Comparison of ENCODE assay signal across 28 mouse cellular contexts in the genomic region with DNA sequence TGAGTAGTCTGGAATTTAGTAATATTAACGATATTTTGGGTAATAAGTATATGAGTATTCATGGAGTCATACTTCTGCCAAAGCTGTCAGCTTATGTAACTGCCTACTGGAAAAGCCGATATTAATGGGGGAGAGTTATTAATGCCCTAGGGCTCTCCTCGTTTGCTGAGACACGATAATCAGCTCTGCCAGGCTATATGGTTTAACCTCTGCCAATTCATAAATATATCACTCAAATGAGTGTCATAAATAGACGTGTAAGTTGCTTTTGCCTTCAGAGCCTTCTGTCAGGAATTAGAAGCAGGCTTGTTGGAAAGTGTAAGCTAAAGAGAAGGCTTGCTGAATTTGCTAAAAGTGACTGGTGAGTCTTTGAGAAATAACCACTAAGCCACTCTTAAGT.
DNase-seq lines count a peak whose midpoint lies in the region; ATAC-seq and TF ChIP-seq lines count a peak whose summit lies in the region.
"Had no signal": no experiment of that assay in that cellular context is flagged by ENCODE, and none has a peak within 500 bp of the region (broad histone marks: within the 10 kb centered on the region; RNA-seq: fewer than 3 reads in every experiment).

No protein-coding gene starts in this region.

- H3K4me1 ChIP-seq in hindbrain, embryonic 16.5 days (ENCODE audit: control insufficient read depth, insufficient read depth, low read depth, low read length), result no peaks in the 10 kb centered on the region
- no peaks in the 10 kb centered on the region for H3K4me1 ChIP-seq in hindbrain, embryonic 14.5 days (replicated peaks; ENCODE audit: control insufficient read depth, insufficient read depth, low read length)
- H3K4me1 ChIP-seq: embryonic facial prominence, embryonic 12.5 days; hindbrain, embryonic 13.5 days; kidney, embryonic 15.5 days; limb, embryonic 13.5 days; lung, embryonic 15.5 days had no signal

- ATAC-seq in hindbrain, embryonic 16.5 days, result peak; percentile 54; the same call in 1 of the 2 replicates
- no peak for ATAC-seq in hindbrain, embryonic 14.5 days (ENCODE audit: low FRiP score)
- no peak for ATAC-seq in CD4-positive, CD25-positive, alpha-beta regulatory T cell, adult 4 months
- ATAC-seq: activated CD4-positive, CD25-positive, alpha-beta regulatory T cell, adult 4 months; forebrain, postnatal 0 days had no signal

- H3K9ac ChIP-seq in hindbrain, embryonic 16.5 days (ENCODE audit: low read depth, low read length), result no peak overlapping the region
- H3K9ac ChIP-seq in hindbrain, embryonic 14.5 days, result no peak overlapping the region
- H3K9ac ChIP-seq: embryonic facial prominence, embryonic 12.5 days; forebrain, postnatal 0 days; hindbrain, embryonic 13.5 days; kidney, embryonic 15.5 days; limb, embryonic 13.5 days; lung, embryonic 15.5 days had no signal

- TF ChIP-seq POLR2A in brain, embryonic 14.5 days (IDR thresholded peaks at IDR 0.05; ENCODE audit: borderline replicate concordance, extremely low read depth, insufficient read depth, insufficient read length, poor library complexity, severe bottlenecking), result no peak

- no peaks in the 10 kb centered on the region for H3K27me3 ChIP-seq in hindbrain, embryonic 16.5 days (replicated peaks; ENCODE audit: control insufficient read depth, insufficient read depth, low read length)
- no peaks in the 10 kb centered on the region for H3K27me3 ChIP-seq in hindbrain, embryonic 14.5 days (ENCODE audit: control insufficient read depth, insufficient read depth, low read length)
- H3K27me3 ChIP-seq: embryonic facial prominence, embryonic 12.5 days; hindbrain, embryonic 13.5 days; kidney, embryonic 15.5 days; limb, embryonic 13.5 days; lung, embryonic 15.5 days had no signal

- no peak overlapping the region for H3K4me3 ChIP-seq in hindbrain, embryonic 16.5 days (ENCODE audit: low read length)
- no peak overlapping the region for H3K4me3 ChIP-seq in hindbrain, embryonic 14.5 days (replicated peaks; ENCODE audit: low read length)
- H3K4me3 ChIP-seq: embryonic facial prominence, embryonic 12.5 days; hindbrain, embryonic 13.5 days; kidney, embryonic 15.5 days; left cerebral cortex, adult 2 months; limb, embryonic 13.5 days; lung, embryonic 15.5 days had no signal

- H3K36me3 ChIP-seq in hindbrain, embryonic 16.5 days (ENCODE audit: control insufficient read depth, insufficient read depth, low read length), result no peaks in the 10 kb centered on the region
- no peaks in the 10 kb centered on the region for H3K36me3 ChIP-seq in hindbrain, embryonic 14.5 days (replicated peaks; ENCODE audit: control insufficient read depth, insufficient read depth)
- H3K36me3 ChIP-seq: embryonic facial prominence, embryonic 12.5 days; hindbrain, embryonic 13.5 days; kidney, embryonic 15.5 days; limb, embryonic 13.5 days; lung, embryonic 15.5 days had no signal

- no peak overlapping the region for H3K27ac ChIP-seq in hindbrain, embryonic 16.5 days (ENCODE audit: low read depth, low read length)
- H3K27ac ChIP-seq in hindbrain, embryonic 14.5 days, result no peak overlapping the region
- H3K27ac ChIP-seq: embryonic facial prominence, embryonic 12.5 days; hindbrain, embryonic 13.5 days; kidney, embryonic 15.5 days; left cerebral cortex, adult 2 months; limb, embryonic 13.5 days; lung, embryonic 15.5 days had no signal

- WGBS in hindbrain, embryonic 16.5 days, result 48% methylated on average over 5 of the region's 5 CpGs
- 44% methylated on average over 5 of the region's 5 CpGs for WGBS in hindbrain, embryonic 14.5 days

- DNase-seq in hindbrain, embryonic 14.5 days (ENCODE audit: low spot score), result no peak
- peak; percentile 9 for DNase-seq in Muller cell, postnatal 12 days (ENCODE audit: inconsistent ontology term)
- peak; percentile 55 for DNase-seq in brain, embryonic 14.5 days (ENCODE audit: low read depth)
- DNase-seq in retina, embryonic 14.5 days (ENCODE audit: low spot score), result peak; percentile 45
- DNase-seq in thymus, postnatal 10 days (ENCODE audit: low spot score in 2 of 2), result no peak
- DNase-seq: adrenal gland, adult 2 months; adrenal gland, postnatal 36 days; cerebellum, adult 8-10 months; cerebellum, postnatal 36 days; embryo, embryonic 11 days; forebrain, postnatal 0 days; gastrocnemius, postnatal 10 days; heart, postnatal 14 days; kidney, adult 18-20 months; kidney, postnatal 25 days; right cerebral cortex, postnatal 4 days; thymus, adult 2 months; thymus, postnatal 4 days had no signal

- H3K9me3 ChIP-seq in hindbrain, embryonic 16.5 days (ENCODE audit: control insufficient read depth, low read length), result no peaks in the 10 kb centered on the region
- no peaks in the 10 kb centered on the region for H3K9me3 ChIP-seq in hindbrain, embryonic 14.5 days (ENCODE audit: control insufficient read depth, low read length)
- H3K9me3 ChIP-seq: embryonic facial prominence, embryonic 12.5 days; hindbrain, embryonic 13.5 days; kidney, embryonic 15.5 days; limb, embryonic 13.5 days; lung, embryonic 15.5 days had no signal

- H3K4me2 ChIP-seq in hindbrain, embryonic 16.5 days (ENCODE audit: low read length), result no peak overlapping the region
- H3K4me2 ChIP-seq in hindbrain, embryonic 14.5 days (replicated peaks), result no peak overlapping the region
- H3K4me2 ChIP-seq: embryonic facial prominence, embryonic 12.5 days; hindbrain, embryonic 13.5 days; kidney, embryonic 15.5 days; limb, embryonic 13.5 days; liver, embryonic 11.5 days; lung, embryonic 15.5 days had no signal

- no peak for TF ChIP-seq CTCF in brain, embryonic 14.5 days (IDR thresholded peaks at IDR 0.05; ENCODE audit: borderline replicate concordance, extremely low read depth, insufficient read depth, insufficient read length)

Comparison
In these comparisons a context has a peak if more than half of its experiments do, and no peak if none do; other contexts are left out.
1. DNase-seq: peak in Muller cell, postnatal 12 days (single experiment), brain, embryonic 14.5 days (single experiment) and retina, embryonic 14.5 days (single experiment); none in hindbrain, embryonic 14.5 days (single experiment) and thymus, postnatal 10 days (0 of 2).